Mouse (Mus musculus) brain, adult 2 months (tissue): ENCODE results near the gene Ykt6.
A peak's percentile ranks its signal among the peaks of the same experiment; 100 is the strongest.
"Not testable (repeated sequence)": the region's sequence is repeated elsewhere in the genome, so short reads cannot be mapped to it uniquely, and the experiment has no call there.

Source experiments
- DNase-seq: peaks from one replicate; pipeline ENCODE4 v3.0.0; 2011; ENCODE audit warnings: low read depth, low spot score

The Ykt6 gene

DNA sequence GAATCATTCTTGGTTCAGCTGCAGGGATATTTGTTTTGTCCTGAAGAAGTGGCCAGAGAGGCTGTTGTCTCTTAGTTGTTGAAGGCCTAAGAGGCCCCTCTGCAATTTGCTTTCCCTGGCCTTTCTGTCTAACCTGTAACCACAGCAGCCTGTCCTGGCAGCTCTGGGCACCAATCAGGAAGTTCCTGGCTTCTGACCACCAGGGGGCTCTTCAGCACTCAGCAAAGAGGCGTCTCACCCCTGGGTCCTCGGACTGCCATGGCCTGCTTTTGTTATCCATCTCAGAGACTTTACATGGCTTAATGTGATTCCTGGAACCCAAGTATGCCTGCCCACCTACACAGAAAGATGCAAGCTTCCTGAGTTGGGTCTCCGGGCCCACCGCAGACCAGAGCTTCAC, 35.4 kb downstream of the Ykt6 start:
- DNase-seq = peak; percentile 86

DNA sequence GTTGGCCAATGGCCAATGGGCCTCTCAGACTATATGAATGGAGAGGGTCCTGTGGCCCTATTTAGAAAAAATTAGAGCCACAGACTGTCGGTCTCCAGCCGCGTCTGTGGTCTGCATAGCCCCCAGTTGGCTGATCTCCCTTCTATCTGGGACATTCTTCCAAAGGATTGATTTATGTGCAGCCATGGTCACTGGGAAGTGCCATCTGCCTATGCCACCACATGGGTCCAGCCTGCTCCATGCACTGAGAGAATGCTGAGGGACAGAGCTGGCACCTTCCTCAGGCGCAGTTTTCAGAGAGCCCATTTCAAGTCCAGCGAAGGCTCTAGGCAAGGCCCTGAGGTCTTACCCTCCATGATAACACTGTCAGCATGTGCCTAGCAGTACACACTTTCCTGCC, 38.7 kb downstream of the Ykt6 start:
- peak; percentile 89 for DNase-seq

DNA sequence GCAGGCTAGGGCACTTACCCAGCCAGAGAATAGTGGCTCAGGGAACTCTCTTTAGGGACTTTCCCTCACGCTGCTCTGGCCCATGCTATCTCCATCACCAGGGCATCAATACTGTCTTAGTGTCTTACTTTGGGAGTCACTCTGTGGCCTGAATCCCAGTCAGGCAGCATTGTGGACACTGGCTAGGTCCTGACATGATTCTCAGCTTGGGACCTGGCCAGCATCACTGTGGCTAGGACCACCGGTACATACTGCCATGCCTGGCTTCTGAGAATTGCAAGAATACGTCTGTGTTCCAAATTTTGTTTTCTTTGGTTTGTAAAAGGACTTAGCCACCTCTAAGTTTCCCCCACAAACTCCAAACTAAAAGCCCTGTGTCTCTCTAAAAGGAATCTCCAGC, 39.4 kb downstream of the Ykt6 start:
- DNase-seq = no peak

DNA sequence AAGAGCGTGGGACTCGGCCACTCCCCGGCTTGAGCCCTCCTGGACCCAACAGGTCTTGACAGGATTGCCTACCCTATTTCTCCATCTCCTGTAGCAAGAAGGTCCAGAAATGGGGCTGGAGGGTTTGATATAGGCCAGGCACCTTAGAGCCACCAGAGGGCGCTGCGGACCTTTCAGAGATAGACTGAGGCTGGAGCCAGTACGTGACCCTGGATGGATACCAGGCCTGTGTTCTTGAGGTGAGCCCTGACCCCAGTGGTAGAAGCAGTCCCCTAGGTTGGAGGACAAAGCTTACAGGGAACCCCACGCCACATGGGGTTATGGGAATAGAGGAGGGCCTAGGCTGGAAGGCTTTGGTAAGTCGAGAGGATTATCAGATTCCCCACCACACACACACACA, 40.5 kb downstream of the Ykt6 start:
- DNase-seq = peak; percentile 94

DNA sequence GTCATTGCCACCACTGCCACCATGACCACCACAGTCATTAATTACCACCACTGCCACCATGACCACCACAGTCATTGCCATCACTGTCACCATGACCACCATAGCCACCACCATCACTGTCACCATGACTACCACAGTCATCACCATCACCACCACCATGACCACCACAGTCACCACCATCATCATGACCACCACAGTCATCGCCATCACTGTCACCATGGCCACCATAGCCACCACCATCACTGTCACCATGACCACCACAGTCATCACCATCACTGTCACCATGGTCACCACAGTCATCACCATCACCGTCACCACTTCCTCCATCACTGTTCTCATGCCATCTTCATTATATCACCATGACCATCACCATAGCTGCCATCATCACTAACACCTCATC, 43.0 kb downstream of the Ykt6 start:
- no peak for DNase-seq

DNA sequence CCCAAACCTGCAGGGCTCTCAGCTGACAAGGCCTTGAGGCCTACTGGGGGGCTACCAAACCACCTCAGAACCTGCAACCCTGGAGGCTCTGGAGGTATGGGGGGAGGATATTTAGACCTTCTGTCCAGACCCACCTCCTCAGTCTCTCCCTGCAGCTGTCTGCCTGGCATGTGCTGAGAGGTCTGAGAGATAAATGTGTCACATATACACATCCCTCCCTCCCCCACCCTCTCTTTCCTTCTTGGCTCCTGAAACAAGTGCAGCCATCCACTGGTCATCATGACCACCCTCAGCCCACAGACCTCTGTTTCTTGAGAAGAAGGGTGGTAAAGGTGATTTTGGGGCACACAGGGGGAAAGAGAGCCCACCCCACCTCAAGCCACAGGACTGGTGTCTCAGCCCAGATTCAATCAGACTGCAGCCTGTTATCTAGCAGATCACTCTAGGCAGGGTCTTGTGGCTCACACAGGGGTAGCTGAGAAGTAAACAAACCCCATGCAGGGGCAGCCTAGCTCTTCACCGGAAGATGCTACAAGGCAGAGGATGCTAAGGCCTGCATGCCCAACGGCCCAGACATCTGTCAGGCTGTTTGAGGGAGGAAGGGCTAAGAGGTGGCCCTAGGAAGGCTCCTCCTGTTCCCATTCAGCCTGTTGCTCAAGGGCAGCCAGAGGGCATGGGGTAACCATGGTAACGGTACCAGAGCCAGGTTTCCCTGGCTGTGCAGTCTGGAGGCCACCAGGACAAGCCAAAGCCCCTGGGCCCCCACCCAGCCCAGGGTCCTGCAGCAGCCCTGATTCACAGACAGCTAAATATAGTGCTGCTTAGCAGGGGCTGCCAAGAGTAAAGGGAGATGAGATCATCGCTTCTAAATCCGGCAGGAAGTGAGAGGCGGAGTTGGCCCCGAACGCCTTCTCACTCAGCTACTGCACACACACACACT, 44.6 kb downstream of the Ykt6 start:
- DNase-seq = peak; percentile 98

DNA sequence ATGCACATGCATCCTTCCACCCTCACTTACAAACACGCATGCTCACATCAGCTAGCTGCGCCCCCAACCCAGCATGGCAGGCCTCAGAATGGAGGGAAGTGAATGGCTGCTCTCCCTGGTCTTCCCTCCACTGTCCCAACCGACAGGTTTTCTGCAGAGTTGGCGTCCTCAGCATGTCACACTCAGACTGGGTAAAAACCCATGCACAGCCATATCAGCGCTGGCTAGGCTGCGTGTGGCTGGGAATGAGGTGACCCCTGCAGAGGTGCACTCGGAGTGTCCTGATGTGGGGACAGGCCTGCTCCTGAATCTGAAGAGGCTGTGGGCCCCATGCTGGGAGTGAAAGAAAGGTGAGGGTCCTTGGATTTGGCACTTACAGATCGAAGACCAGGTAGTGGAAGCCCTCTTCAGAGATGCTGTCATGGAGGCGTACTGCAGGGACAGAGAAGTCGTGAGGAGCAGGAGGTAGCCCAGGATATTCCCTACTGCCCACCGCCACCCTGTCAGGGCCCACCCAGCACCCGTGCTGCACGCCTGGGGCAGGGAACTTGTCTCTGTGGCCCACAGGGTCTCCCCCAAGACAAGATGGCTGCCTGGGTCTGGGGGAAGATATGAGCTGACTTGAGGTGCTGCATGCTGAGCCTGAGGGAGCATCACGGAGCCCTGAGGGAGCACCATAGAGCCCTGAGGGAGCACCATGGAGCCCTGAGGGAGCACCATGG, 45.6 kb downstream of the Ykt6 start:
- DNase-seq = no peak

DNA sequence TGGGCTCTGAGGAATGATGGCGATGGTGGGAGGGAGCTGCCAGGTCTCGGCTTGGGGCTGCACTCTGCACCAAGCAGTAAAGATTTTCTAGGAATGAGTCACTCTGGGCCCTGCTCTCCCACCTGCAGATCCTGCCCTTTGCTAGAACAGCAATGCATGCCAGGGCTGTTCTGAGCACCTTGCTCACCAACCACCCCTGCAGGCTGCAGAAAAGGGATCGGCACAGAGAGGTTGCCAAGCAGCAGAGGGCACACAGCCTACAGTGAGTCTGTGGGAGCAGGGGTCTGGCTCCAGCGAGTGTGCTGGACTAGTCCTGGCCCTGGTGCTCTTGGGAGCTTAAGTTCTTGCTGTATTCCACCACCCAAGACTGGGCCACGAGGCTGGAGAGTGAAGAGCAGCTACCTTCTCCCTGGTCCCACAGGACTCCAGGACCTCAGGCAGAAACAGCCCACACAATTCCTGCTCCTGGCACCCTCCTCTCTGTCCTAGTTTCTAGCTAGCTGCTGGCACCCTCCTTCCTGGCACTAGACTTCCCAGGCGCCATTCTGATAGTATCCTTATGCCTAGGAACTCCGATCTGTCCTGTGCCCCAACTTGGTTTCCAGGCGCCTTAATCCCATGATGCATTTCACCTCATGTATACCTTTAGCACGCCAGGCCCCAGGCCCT, 46.6 kb downstream of the Ykt6 start:
- DNase-seq = peak; percentile 95

DNA sequence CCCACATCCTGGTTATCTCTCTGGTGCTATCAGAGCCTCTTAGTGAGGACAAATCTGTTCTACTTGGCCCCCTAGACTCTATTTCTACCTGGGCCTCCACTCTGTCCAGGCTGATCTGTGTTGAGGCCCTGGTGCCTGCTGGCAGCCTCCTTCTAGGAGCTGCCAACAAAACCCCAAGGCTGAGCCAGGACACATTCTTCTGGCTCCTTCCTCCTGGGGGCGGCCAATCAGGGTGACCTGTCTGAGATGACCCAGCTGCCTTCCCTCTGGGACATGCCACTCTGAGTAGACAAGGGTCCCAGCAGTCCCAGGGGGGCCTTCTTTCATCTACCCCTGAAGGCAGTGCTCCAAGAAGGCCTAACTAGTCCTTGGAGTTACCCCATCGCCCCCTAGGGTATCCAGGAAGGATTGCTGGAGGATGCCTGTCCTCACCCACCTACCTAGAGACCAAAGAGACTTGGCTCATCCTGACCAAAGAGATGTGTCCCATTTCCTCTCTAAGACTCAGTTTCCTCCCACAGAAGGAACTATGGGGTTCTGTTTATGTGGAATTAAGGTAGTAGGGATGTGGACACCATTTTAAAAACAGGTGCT, 47.6 kb downstream of the Ykt6 start:
- DNase-seq = no peak

DNA sequence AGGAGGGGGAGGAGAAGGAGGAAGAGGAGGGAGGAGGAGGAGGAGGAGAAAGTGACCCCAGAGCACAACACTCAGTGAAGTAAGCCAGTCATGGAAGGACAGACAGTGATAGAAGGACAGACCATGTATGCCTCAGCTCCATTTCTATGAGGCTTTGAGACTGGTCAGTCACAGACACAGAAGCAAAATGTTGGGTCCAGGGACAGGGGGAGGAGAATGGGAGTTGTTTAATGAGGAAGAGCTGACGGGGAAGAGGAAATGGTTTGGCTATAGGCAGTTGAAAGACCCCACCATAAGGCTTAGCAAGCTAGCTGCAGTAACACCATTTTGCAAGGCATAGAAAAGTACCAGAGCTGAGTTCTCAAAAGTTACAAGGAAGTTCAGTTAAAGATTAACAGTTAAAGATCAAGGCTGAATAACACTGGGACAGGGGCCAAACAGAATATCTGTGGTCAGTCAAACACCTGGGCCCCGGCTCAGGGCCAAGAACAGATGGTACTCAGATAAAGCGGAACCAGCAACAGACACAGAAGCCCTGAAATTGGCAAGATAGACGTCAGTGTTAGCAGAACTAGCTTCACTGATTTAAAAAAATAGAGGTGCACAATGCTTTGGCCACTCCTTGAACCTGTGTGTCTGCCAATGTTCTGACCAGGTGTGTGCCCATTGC, 50.0 kb downstream of the Ykt6 start:
- DNase-seq = not testable (repeated sequence)

DNA sequence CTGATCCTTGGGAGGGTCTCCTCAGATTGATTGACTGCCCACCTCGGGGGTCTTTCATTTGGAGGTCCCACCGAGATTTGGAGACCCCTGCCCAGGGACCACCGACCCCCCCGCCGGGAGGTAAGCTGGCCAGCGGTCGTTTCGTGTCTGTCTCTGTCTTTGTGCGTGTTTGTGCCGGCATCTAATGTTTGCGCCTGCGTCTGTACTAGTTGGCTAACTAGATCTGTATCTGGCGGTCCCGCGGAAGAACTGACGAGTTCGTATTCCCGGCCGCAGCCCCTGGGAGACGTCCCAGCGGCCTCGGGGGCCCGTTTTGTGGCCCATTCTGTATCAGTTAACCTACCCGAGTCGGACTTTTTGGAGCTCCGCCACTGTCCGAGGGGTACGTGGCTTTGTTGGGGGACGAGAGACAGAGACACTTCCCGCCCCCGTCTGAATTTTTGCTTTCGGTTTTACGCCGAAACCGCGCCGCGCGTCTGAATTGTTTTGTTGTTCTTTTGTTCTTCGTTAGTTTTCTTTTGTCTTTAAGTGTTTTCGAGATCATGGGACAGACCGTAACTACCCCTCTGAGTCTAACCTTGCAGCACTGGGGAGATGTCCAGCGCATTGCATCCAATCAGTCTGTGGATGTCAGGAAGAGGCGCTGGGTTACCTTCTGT, 51.0 kb downstream of the Ykt6 start:
- DNase-seq = not testable (repeated sequence)

DNA sequence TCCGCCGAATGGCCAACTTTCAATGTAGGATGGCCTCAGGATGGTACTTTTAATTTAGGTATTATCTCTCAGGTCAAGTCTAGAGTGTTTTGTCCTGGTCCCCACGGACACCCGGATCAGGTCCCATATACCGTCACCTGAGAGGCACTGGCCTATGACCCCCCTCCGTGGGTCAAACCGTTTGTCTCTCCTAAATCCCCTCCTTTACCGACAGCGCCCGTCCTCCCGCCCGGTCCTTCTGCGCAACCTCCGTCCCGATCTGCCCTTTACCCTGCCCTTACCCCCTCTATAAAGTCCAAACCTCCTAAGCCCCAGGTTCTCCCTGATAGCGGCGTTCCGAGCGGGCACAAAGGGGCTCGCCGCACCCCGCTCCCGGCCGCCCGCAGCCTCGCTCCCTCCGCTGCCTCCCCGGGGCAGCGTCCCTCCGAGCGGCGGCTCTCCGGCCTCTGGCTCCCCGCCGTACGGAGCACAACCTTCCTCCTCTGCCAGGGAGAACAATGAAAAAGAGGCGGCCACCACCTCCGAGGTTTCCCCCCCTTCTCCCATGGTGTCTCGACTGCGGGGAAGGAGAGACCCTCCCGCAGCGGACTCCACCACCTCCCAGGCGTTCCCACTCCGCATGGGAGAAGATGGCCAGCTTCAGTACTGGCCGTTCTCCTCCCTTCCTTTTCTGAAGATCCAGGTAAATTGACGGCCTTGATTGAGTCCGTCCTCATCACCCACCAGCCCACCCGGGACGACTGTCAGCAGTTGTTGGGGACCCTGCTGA, 51.7 kb downstream of the Ykt6 start:
- DNase-seq = not testable (repeated sequence)

DNA sequence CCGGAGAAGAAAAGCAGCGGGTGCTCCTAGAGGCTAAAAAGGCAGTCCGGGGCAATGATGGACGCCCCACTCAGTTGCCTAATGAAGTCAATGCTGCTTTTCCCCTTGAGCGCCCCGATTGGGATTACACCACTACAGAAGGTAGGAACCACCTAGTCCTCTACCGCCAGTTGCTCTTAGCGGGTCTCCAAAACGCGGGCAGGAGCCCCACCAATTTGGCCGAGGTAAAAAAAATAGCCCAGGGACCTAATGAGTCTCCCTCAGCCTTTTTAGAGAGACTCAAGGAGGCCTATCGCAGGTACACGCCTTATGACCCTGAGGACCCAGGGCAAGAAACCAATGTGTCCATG, 52.3 kb downstream of the Ykt6 start:
- not testable (repeated sequence) for DNase-seq

DNA sequence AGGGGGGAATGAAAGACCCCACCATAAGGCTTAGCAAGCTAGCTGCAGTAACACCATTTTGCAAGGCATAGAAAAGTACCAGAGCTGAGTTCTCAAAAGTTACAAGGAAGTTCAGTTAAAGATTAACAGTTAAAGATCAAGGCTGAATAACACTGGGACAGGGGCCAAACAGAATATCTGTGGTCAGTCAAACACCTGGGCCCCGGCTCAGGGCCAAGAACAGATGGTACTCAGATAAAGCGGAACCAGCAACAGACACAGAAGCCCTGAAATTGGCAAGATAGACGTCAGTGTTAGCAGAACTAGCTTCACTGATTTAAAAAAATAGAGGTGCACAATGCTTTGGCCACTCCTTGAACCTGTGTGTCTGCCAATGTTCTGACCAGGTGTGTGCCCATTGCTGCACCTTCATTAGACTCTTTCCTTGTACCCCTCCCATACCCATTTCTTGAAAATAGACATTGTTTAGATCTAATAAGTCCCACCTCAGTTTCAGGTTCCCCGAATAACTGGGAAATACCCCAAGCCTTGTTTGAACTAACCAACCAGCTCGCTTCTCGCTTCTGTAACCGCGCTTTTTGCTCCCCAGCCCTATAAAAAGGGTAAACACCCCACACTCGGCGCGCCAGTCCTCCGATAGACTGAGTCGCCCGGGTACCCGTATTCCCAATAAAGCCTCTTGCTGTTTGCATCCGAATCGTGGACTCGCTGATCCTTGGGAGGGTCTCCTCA, 55.4 kb downstream of the Ykt6 start:
- not testable (repeated sequence) for DNase-seq

DNA sequence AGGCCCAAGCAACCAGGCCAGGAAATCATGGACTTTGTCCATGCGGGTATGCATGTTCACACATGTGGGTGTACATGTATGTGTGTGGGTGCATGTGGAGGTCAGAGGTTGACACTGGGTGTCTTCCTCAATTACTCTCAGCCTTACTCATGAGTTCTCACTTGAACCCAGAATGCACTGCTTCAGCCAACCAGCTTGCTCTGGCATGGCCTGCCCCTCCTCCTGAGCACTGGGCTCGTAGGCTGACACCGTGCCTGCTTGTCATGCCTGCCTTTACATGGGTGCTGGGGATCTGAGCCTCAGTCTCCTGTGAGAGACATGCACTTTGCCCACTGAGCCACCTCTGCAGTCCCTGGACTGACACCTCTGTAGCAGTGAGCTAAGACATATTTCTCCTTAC, 56.4 kb downstream of the Ykt6 start:
- no peak for DNase-seq

DNA sequence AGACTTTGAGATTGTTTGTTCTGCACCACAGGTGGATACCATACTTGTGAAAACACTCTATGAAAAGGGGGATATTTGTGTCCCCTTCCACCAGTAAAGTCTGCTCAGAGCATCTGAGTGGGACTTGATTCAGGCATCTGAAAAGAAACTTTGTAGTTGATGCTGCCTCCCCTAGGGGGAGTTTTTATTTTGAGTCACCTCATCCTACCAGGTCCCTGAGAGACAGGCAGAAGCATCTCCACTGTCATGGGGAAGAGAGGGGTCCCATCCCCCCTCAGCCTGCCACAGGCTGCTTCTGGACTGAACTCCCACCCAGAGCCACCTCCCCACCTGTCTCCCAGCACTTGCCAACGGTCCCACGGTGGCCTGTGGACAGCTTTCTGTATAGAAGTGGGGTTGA, 57.9 kb downstream of the Ykt6 start:
- DNase-seq = peak; percentile 59

DNA sequence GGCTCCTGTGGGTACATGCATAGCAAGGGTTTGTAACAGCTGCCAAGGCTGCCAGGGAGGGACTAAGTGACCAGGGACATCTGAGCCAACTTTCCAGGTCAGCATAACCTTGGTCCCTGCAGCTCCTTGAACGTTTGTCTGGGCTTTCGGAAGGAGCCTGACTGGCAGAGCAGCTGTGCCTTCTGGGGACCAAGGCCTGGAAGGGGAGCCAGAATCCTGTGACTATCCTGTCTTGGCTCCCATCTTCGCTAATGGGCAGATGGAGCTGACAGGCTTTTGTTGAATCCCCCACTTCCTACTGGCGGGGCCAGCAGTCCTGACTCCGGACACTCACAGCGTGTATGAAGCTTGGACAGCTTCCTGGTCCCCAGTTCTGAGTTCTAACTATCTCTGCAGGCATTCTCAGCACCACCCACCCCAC, 59.5 kb downstream of the Ykt6 start:
- peak; percentile 95 for DNase-seq

DNA sequence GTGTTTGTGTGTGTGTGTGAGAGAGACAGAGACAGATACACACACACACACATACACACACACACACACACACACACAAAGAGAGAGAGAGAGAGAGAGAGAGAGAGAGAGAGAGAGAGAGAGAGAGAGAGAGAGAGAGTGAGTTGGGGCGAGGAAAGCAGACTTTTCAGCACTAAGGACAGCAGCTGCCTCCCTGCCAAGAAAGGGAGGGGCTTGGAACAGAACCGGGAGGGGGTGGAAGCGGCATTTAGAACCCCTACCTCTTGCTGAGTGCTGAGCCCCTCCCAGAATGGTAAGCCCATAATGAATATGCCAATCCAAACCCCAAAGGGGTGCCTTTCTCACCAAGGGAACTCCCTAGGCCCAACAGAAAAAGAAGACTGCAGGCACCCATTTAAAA, 60.9 kb downstream of the Ykt6 start:
- peak; percentile 77 for DNase-seq

DNA sequence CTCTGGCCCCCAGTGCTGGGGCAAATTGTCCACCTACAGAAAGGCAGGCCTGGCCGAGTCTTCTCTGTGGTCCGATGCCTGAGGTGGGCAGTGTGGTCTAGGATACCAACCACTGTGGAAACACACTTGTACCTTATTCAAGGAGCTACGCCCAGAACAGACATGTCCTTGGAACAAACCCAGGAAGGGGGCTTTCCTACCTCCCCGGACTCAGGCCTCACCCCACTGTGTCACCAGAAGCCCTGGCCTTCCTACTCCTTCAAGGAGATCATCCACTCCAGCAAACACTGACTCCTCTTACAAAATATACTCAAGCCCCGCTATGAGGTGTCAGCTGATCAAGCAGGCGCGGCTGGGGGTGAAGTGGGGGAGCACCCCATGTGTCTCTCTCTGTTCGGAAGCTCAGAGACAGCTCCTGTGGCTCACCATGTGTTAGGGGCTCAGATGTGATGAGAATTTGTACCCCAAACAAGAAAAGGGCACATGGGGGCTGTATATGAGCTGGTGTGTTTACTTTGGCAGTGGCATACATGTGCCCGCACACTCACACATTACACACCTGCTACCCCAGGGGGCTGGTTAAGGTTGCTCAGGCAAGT, 61.4 kb downstream of the Ykt6 start:
- peak; percentile 65 for DNase-seq
